Mouse (Mus musculus) c-Kit-positive CD71-positive TER-119-negative erythroid progenitor cells, embryonic 14.5 days (primary cell): ENCODE measurements around the gene Tmem268.

Experiments
- DNase-seq: peaks from one replicate; pipeline ENCODE4 v3.0.0-alpha.2; 2013; ENCODE audit warnings: low read depth

Gene Tmem268

DNA sequence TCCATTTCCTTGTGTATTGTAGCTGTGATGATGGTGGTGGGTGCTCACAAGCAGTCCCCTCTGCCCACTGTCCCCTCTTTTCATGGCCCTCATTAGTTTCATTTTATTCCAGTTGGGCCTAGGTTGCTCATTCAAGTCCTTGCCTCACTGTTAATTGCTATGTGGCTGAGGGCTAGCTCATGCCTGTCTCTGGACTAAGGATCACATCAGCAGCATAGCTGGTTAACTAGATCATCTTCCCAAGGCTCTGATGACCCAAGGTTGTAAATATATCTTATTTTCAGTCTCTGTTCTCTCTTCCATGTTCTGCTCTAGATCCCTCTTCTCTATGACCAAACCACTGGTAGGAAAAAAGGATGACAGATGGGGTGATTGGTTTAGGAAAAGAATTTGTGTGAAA lies 42.7 kb downstream of the Tmem268 start:
- no peak for DNase-seq

DNA sequence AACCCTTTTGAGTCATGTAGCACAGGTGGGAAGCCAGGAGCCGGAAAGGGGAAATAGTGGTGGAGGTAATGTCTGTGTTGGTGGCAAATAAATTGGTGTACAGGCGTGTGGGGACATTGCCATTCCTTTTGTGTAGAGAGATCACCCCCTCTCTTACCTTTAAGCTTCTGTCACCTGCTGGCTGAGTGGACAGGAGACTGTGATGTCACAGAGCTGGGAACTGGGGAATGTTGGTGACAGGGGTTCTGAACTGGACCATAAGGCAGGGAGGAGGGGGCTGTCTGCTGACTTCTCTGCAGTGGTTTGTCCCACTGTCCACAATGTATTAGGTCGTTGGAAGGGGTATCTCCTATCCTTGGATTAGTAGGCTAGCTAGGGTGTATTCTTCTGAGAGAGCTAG lies 46.4 kb downstream of the Tmem268 start, which contains the start of gene Gm11213:
TSS of gene Gm11213 (minus strand) at position 317 of the 400 bp plus-strand sequence.
- no peak for DNase-seq

DNA sequence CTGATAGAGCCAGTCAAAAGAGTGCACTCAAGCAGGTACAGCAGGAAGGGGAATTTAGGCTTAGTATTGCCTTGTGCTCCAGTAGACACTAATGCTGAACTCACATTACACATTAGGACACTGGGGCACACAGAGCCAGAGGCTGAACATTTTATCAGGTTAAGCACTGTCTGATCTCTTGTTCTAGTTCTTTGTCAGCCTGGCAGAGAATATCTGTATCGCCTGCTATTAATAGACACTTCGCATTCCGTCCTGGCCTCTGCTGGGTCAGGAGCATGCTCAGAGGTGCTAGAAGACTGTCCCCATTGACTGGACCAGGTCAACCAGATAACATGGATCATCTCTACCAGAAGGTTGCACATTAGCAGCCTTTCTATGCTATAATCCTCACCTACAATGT lies 47.0 kb downstream of the Tmem268 start:
- DNase-seq, result no peak

DNA sequence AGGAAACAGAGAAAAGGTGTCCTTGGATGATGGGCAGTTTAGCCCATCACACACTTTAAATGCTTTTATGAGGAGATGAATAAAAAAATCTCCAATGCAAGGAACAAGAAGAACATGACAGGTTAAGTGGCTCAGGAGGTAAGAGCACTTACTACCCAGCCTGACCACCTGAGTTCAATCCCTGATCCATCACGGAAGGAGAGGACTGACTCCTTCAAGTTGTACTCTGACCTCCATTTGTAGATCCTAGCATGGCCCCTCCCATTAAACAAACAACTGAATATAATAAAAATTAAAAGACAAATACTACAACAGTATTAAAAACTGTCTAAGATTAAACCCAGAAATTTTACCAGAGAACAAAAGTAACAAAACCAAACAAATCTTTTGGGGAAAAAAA lies 47.4 kb downstream of the Tmem268 start:
- DNase-seq, result no peak

DNA sequence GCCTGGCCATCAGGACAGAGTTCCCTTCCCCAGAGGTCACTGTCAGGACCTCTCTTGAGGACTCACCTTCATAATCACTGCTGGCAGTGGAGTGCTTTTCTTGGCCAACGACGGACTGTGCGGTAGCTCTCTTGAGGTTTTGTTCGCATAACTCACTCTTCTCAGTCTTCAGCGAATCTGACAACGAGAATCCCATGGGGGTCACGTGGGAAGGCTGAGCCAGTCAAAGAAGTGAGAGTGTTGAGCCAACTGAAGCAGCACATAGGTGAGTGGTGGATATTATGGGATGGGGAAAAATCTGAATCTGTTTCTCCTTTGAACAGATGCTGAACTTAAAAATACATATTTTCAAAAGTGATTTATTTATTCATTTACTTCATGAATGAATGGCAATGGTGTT lies 49.8 kb downstream of the Tmem268 start:
- DNase-seq, result no peak

DNA sequence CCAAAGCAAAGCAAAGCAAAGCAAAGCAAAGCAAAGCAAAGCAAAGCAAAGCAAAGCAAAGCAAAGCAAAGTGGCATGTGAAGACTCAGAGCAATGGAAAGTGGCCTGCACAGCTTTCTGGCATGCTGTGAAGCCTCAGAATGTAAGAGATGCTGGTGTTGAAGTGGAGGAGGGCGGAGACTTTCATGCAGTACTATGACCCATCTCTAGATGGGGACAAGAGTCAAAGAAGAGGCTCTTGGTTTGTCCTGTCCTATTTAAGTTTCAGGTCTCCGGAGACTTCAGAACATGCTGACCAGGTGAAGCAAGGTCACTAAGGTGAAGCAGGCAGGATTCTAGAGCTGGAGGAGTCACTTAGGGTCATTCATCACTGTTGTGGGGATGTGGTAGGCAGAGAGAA lies 63.3 kb downstream of the Tmem268 start:
- DNase-seq, result no peak

DNA sequence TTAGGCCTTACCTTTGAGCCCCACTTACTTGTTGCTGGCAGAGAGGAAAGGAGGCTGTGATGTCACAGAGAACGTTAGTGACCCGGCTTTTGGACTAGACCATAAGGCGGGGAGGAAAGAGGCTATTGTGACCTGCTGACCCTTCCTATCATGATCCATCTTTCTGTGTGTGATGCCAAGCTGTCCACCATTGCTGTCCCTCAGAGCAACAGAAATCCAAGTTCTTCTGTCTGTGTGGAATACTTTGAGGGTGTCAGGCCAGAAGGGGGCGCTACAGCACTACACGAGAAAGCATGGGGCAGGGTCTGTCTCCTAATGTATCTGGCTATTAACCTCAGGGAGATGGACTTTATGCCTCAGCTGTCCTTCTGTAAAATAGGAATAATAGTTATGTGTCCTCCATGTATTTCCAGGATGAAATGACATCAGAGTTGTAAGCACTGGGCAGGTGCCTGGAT lies 63.8 kb downstream of the Tmem268 start, which contains the start of gene Tex48:
TSS of gene Tex48 (minus strand) at position 51 of the 458 bp plus-strand sequence.
- DNase-seq, result no peak

DNA sequence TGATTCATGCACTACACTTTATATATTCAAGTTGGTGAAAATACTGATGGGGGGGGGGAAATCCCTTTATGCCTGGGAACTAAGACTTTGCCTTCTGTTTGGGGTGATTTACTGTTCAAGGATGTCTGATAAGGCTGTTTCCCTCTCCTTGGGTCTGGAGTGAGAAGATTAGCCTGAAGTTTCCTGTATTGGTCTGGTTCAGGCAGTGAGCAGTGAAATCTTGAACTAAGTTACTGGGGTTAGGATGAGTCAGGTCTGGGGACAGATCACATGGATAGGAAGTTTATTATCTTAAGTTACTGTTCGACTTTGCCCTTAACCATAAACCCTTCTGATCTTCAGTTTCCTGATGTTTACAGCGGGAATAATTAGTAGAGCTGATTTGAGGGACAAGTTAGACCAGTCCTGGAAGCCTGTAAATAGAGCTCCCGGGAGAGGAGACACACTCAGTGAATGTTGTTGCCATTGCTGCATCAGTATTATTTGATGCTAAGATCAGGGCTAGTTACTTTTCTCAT lies 67.0 kb downstream of the Tmem268 start:
- DNase-seq, result no peak

DNA sequence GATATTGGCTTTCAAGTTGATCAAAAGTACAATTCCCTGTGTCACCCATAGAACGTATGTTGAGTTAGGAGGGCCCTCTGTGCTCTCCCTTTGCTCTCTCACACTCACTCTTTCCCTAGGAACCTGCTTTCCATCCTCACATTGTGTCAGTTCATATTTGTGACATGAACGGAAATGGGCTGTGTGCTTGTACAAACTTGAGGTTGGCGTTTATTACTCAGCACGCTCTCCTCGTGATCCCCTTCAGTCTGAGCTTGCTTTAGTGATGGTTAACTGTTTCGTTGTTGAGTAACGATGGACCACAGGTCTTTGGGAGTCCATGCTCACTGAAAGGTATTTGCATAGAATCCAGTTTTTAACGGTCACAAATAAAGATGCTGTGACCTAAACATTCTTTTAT lies 68.5 kb downstream of the Tmem268 start:
- DNase-seq, result no peak

DNA sequence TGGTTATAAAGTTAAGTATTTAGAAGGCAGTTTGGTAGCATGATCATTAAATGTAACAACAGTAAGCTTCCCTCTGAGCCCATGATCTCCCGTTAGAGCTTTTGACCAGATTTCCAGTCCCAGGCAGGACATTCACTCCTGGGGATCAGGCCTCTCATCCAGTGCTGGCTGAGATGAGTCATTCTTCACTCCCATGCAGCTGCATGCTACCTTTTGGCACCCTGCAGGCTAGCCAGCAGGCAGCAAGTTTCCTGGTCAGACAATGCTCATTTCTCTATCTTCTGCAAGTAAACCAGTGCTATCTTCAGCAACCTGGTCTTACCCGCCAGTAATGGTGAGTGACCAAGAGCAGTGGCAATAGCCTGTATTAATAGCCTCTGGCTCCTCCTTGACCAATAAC lies 74.6 kb downstream of the Tmem268 start:
- DNase-seq, result no peak
